Mouse (Mus musculus) liver, embryonic 12.5 days (tissue): ENCODE measurements around the gene Evl. TPM values are rescaled to one million over a fixed set of nuclear protein-coding genes. Genes with fewer than 3 reads are reported as not detected.

Experiments
- ATAC-seq: fragments of 200-750 bp; cut with Nextera tagmentation; 2 replicates; pipeline ENCODE4 v1.8.0; 2017; ENCODE audit warnings: moderate number of reproducible peaks, mild to moderate bottlenecking, moderate library complexity
- H3K27ac ChIP-seq: fragments of 300-500 bp; sonication (generic); 2 replicates; pipeline ENCODE4 v1.5.1; 2016; ENCODE audit warnings: mild to moderate bottlenecking
- H3K27me3 ChIP-seq: fragments of 300-500 bp; sonication (generic); replicated peaks from 2 replicates; pipeline ENCODE4 v1.6.1; 2016; ENCODE audit warnings: mild to moderate bottlenecking, moderate library complexity
- H3K36me3 ChIP-seq: fragments of 300-500 bp; sonication (generic); 2 replicates; pipeline ENCODE4 v1.6.1; 2016; ENCODE audit warnings: mild to moderate bottlenecking, moderate library complexity
- H3K4me1 ChIP-seq: fragments of 300-500 bp; sonication (generic); 2 replicates; pipeline ENCODE4 v1.6.1; 2016
- H3K4me2 ChIP-seq: fragments of 300-500 bp; sonication (generic); 2 replicates; pipeline ENCODE4 v1.6.1; 2016; ENCODE audit warnings: mild to moderate bottlenecking, moderate library complexity
- H3K4me3 ChIP-seq: fragments of 300-500 bp; sonication (generic); 2 replicates; pipeline ENCODE4 v1.5.1; 2016; ENCODE audit warnings: mild to moderate bottlenecking, moderate library complexity
- H3K9ac ChIP-seq: fragments of 300-500 bp; sonication (generic); 2 replicates; pipeline ENCODE4 v1.6.1; 2016; ENCODE audit warnings: mild to moderate bottlenecking, moderate library complexity
- H3K9me3 ChIP-seq: fragments of 300-500 bp; sonication (generic); replicated peaks from 2 replicates; pipeline ENCODE4 v1.6.1; 2016; ENCODE audit warnings: mild to moderate bottlenecking, moderate library complexity
- WGBS: fragments of 180-500 bp; shearing (Covaris S2); methylation state at CpG from one replicate; pipeline ENCODE4 v1.1.7; 2016; ENCODE audit not compliant: insufficient replicate concordance; 5-methylcytosine and 5-hydroxymethylcytosine counted together
- polyA plus RNA-seq: library from polyadenylated mRNA; unstranded; fragments of >200 nt; fragmentation: Nextera tagmentation; extraction: Ambion mirVana; gene quantifications from 2 replicates; pipeline ENCODE4 v1.2.1, GENCODE M21; 2016

Gene Evl
- polyA plus RNA-seq, 1 experiment from 2014 or later: 12.9 TPM

DNA sequence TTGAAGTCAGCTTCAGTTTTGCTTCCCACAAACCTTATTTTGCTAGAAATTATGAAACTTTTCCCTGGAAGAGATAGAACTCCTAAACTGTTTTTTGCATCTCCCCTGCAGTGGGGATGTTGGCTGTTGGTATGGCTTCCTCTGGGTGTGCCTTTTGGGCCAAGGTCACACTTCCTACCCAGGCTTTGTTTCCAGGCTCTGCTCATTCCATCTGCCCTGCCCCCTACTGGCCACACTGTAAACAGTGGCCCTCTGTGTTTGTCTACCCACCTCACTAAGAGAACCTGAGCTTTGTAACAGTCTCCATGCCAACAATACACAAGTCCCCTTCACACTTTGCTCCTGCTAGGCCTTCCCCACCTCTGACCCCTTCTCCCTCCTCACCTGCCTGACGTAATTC lies 102.8 kb downstream of the Evl start:
- ATAC-seq: peak; percentile 48; the same call in 1 of the 2 replicates
- peaks cover 14% of the 10 kb centered on the region; the same call in 1 of the 2 replicates for H3K36me3 ChIP-seq
- H3K4me1 ChIP-seq: peaks cover 34% of the 10 kb centered on the region
- no peaks in the 10 kb centered on the region for H3K27me3 ChIP-seq
- no peak overlapping the region for H3K27ac ChIP-seq
- H3K9me3 ChIP-seq: no peaks in the 10 kb centered on the region
- no peak overlapping the region for H3K4me2 ChIP-seq
- no peak overlapping the region for H3K9ac ChIP-seq
- 58% methylated on average over 1 of the region's 1 CpGs for WGBS
- H3K4me3 ChIP-seq: no peak overlapping the region

DNA sequence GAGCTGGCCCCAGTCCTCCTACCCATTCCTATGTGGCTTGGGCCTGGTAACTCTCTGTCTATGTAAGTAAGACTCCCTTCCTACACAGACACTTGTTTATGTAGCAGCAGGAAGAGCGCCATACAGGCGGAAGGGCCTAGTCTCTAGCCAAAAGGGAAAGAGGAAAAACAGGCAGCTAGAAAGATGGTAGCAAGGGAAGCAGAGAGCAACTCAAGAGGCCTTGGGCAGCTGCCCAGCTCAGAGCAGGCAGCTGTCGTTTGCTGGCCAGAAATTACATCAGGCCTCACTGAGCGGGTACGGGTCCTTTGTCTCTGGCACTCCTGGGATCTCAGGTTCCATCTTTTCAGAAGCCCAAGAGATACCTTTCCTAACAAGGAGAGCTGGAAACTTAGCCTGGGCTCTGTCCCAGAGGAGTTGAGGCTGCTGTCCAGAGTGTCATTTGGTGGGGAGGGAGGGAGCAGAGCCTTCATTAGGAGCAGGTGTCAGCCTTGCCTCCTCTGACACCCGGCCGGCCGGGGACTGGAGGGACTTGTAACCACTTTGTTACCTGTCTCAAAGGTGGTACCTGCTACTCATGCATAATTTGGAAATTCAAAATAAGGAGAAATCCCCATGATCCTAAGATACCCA lies 114.2 kb downstream of the Evl start:
- Histone ChIP-seq H3K27ac (no peak overlapping the region), H3K4me1 (no peaks in the 10 kb centered on the region), H3K36me3 (peaks cover 4% of the 10 kb centered on the region; the same call in 1 of the 2 replicates), H3K4me3 (no peak overlapping the region), H3K9ac (no peak overlapping the region), H3K9me3 (no peaks in the 10 kb centered on the region), H3K4me2 (no peak overlapping the region), H3K27me3 (no peaks in the 10 kb centered on the region)
- ATAC-seq: no peak
- WGBS: 85% methylated on average over 8 of the region's 8 CpGs

DNA sequence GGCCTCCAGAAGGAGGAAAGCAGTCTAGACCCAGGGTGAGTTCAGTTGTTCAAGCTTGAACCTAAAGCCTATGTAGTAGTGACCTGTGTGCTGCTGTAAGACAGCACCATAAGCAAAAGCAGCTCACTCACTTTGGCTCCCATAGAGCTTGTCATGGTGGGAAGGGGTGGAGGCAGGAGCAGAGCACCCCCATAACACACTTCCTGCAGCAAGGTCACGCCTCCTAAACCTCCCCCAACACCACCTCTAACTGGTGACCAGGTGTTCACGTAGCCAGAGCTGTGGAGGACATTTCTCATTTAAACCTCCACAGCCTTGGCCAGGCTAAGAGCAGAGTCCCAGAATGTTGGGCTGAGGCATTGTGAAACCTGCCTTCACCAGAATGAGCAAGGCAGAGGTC lies 117.0 kb downstream of the Evl start:
- no peaks in the 10 kb centered on the region for H3K4me1 ChIP-seq
- H3K4me2 ChIP-seq: no peak overlapping the region
- H3K27ac ChIP-seq: no peak overlapping the region
- H3K9me3 ChIP-seq: no peaks in the 10 kb centered on the region
- peaks cover 4% of the 10 kb centered on the region; the same call in 1 of the 2 replicates for H3K36me3 ChIP-seq
- H3K4me3 ChIP-seq: no peak overlapping the region
- H3K9ac ChIP-seq: no peak overlapping the region
- no peak for ATAC-seq
- no peaks in the 10 kb centered on the region for H3K27me3 ChIP-seq
- 59% methylated on average over 2 of the region's 2 CpGs for WGBS

DNA sequence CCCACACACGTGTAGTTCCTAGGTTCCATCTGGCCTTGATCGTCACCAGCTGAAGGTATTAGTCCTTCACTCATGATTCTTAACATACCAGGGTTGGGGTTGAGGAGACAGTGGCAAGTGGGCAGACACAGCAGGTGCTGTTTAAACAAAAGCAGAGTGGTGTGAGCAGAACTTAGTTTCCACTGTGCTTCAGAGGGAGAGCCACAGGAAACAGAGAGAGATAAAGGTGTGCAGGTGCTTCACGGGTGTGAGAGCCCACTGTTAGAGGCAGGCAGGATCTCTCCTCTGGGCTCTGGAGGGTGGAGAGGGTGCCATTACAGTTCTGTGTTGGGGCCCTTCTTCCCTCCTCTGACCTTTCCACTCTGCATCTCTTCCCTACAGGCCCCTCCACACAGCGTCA lies 118.4 kb downstream of the Evl start:
- no peak overlapping the region for H3K4me2 ChIP-seq
- no peak for ATAC-seq

DNA sequence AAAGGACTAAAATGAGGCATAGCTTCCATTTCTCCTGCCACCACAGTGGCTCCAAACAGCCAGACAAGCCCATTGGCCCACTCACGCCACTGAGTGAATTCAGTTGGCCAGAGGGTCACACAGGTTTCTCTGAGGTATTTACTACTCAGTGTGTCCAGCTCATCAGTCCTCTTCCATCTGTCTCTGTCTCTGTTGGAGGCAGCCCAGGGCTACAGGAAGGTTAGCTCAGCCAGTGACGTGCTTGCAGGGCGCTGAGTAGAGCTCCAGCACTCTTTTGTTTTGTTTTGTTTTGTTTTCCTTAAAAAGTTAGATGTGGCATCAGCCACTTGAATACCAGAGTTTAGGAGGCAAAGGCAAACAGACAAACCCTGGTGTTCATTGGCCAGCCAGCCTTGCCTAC lies 119.0 kb downstream of the Evl start:
- H3K36me3 ChIP-seq: peaks cover 10% of the 10 kb centered on the region
- no peak for ATAC-seq

More for the DNA sequence above, 118.4 kb downstream of the Evl start:
- no peaks in the 10 kb centered on the region for H3K4me1 ChIP-seq
- H3K27me3 ChIP-seq: no peaks in the 10 kb centered on the region
- no peak overlapping the region for H3K9ac ChIP-seq
- WGBS: 63% methylated on average over 4 of the region's 4 CpGs
- H3K27ac ChIP-seq: no peak overlapping the region
- H3K36me3 ChIP-seq: peaks cover 8% of the 10 kb centered on the region; the same call in 1 of the 2 replicates
- H3K9me3 ChIP-seq: no peaks in the 10 kb centered on the region
- H3K4me3 ChIP-seq: no peak overlapping the region

DNA sequence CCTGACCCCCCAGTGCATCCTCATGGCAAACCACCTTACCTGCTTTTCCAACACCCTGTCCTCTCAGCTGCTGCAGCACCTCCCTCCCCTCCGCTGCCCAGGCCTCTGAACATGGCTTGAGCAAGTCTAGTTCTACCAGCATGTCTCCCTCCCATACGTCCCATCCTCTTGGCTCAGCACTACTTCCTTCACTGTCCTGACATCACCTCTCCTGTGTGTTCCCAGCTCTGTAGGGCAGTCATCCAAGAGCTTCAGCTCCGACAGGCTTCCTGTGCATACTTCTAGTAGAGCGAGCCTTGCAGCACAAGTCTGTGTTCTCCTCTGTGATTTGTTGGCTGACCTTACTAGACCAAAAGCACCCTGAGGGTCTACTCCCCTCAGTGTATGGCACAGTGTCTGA lies 120.0 kb downstream of the Evl start:
- Histone ChIP-seq H3K9me3 (no peaks in the 10 kb centered on the region), H3K27ac (no peak overlapping the region), H3K27me3 (no peaks in the 10 kb centered on the region), H3K4me2 (no peak overlapping the region), H3K9ac (no peak overlapping the region), H3K4me1 (no peaks in the 10 kb centered on the region), H3K36me3 (peaks cover 18% of the 10 kb centered on the region), H3K4me3 (no peak overlapping the region)
- no peak for ATAC-seq
- 74% methylated on average over 4 of the region's 4 CpGs for WGBS

More for the DNA sequence above, 119.0 kb downstream of the Evl start:
- no peaks in the 10 kb centered on the region for H3K4me1 ChIP-seq
- H3K4me3 ChIP-seq: no peak overlapping the region
- no peak overlapping the region for H3K27ac ChIP-seq
- H3K9me3 ChIP-seq: no peaks in the 10 kb centered on the region
- no peaks in the 10 kb centered on the region for H3K27me3 ChIP-seq
- H3K9ac ChIP-seq: no peak overlapping the region
- WGBS: 69% methylated on average over 3 of the region's 3 CpGs
- no peak overlapping the region for H3K4me2 ChIP-seq

DNA sequence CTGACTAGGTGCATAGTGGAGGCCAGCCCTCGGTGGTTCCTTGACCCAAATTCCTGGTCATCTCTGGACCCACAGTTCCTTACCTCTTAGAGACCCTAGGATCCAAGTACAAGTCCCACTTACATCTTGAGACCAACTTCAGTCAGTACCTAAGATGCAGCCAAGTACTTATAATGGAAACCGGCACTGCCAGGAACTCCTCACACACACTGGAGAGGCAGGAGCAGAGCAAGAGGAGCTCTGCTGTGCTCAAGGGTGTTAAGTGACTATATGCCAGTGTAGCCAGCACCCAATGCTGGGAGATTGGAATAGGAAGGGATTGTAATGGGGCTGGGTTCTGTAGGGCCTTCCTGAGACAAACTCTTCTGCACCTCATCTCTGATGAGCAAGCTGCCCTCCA lies 120.4 kb downstream of the Evl start:
- H3K4me3 ChIP-seq: no peak overlapping the region
- no peaks in the 10 kb centered on the region for H3K27me3 ChIP-seq
- no peak for ATAC-seq
- peaks cover 23% of the 10 kb centered on the region for H3K36me3 ChIP-seq
- 71% methylated on average over 2 of the region's 2 CpGs for WGBS
- no peaks in the 10 kb centered on the region for H3K9me3 ChIP-seq
- H3K4me2 ChIP-seq: no peak overlapping the region
- no peaks in the 10 kb centered on the region for H3K4me1 ChIP-seq
- no peak overlapping the region for H3K27ac ChIP-seq
- no peak overlapping the region for H3K9ac ChIP-seq

DNA sequence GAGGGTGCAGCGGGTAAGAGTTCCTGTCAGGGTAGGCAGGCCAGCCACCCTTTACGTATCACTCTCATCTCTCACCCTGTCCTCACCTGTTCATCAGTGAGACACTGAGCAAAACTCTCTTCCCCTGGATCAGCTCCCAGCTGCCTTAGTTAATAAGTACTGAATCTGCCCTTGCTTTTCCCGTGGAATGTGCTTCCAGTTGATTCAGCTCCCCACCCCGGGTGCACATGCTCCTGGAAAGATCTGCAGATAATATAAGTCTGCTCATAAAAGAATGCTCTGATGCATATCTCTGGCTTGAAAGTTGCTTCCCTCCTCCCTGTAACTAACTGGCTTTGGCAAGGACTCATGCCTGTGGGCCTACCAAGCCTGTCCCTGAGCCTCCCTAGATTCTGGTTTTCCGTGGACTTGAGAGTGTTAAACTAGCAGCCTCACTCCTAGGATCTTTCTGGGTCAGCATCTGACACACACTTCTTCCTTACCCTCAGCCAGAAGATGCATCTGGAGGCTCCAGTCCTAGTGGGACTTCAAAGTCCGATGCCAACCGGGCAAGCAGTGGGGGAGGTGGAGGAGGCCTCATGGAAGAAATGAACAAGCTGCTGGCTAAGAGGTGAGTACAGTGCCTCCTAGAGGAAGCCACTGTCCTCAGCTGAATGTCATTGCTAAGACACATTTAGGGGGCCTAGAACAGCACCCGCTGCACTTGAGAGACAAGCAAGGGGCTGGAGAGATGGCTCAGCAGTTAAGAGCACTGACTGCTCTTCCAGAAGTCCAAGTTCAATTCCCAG lies 121.3 kb downstream of the Evl start:
- no peak overlapping the region for H3K4me2 ChIP-seq
- peaks cover 25% of the 10 kb centered on the region for H3K36me3 ChIP-seq
- ATAC-seq: 0 out of 2 replicates have a peak, but pooled peaks have one; percentile 41
- H3K4me1 ChIP-seq: no peaks in the 10 kb centered on the region
- H3K27me3 ChIP-seq: no peaks in the 10 kb centered on the region
- no peak overlapping the region for H3K27ac ChIP-seq
- WGBS: 72% methylated on average over 8 of the region's 8 CpGs
- H3K4me3 ChIP-seq: no peak overlapping the region
- H3K9me3 ChIP-seq: no peaks in the 10 kb centered on the region
- H3K9ac ChIP-seq: no peak overlapping the region

DNA sequence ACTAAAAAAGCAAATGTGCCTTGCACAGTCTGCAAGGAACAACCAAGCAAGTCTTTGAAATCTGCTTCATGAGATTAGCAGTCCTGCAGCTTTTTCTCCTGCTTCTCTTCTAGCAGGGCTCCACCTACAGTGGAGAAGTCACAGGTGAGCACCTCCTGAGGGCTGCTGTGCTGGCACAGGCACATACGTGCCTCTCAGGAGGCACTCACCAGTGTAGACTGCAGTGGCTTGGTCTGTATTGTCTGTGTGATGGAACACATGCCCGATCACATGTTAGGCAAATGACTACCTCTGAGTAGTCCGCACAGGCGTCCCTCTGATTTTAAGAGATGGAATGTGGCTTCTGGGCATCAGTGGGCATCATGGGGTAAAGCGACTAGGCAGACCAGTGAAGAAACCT lies 122.6 kb downstream of the Evl start:
- Histone ChIP-seq H3K4me1 (no peaks in the 10 kb centered on the region), H3K9ac (no peak overlapping the region), H3K9me3 (no peaks in the 10 kb centered on the region), H3K4me2 (no peak overlapping the region), H3K27ac (no peak overlapping the region), H3K27me3 (no peaks in the 10 kb centered on the region), H3K4me3 (no peak overlapping the region), H3K36me3 (peaks cover 36% of the 10 kb centered on the region)
- ATAC-seq: no peak
- WGBS: 75% methylated on average over 5 of the region's 5 CpGs

DNA sequence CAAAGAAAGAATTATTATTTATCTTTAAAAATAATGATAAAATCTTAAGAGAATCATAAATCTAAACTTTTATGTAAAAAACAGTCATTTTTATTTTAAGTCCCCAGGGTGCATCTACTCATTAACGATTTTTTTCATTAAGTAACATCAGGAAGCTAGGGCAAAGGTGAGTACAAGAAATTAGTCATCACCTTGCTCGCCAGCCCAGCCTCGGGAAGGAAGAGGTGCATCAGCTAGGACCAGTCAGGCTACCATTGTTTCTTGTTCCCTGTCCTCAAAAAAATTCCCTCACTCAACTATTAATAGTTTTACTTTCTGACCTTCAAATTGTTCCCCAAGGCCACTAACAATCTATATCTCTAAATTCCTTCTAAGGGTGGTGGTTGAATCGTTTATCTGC lies 123.8 kb downstream of the Evl start:
- ATAC-seq: no peak
- H3K9ac ChIP-seq: no peak overlapping the region
- 73% methylated on average over 4 of the region's 4 CpGs for WGBS

DNA sequence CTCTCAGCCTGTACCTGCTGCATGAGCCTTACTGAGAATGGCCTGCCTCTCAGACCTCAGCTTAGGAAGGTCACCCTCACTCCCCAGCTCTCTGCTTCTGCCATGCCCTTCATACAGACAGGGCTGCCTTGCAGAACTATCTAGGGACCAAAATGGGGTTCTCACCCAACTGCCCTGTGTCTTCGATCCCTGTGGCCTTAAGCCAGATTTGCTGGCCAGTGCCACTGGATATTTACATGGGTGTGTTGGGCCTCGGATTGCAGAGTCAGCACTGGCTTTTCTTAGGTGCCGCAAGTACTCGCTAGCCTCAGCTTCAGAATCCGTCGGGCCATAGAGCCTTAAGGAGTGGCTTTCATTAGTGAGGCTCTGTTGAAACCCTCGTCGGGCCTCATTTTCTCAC lies 126.3 kb downstream of the Evl start:
- ATAC-seq: no peak
- Histone ChIP-seq H3K4me3 (no peak overlapping the region), H3K4me1 (no peaks in the 10 kb centered on the region), H3K4me2 (no peak overlapping the region), H3K9ac (no peak overlapping the region), H3K27ac (no peak overlapping the region), H3K36me3 (peaks cover 52% of the 10 kb centered on the region), H3K9me3 (no peaks in the 10 kb centered on the region), H3K27me3 (no peaks in the 10 kb centered on the region)
- 77% methylated on average over 8 of the region's 8 CpGs for WGBS

More for the DNA sequence above, 123.8 kb downstream of the Evl start:
- H3K9me3 ChIP-seq: no peaks in the 10 kb centered on the region
- H3K27ac ChIP-seq: no peak overlapping the region
- H3K4me2 ChIP-seq: no peak overlapping the region
- H3K4me3 ChIP-seq: no peak overlapping the region
- H3K4me1 ChIP-seq: no peaks in the 10 kb centered on the region
- H3K27me3 ChIP-seq: no peaks in the 10 kb centered on the region
- peaks cover 44% of the 10 kb centered on the region for H3K36me3 ChIP-seq

DNA sequence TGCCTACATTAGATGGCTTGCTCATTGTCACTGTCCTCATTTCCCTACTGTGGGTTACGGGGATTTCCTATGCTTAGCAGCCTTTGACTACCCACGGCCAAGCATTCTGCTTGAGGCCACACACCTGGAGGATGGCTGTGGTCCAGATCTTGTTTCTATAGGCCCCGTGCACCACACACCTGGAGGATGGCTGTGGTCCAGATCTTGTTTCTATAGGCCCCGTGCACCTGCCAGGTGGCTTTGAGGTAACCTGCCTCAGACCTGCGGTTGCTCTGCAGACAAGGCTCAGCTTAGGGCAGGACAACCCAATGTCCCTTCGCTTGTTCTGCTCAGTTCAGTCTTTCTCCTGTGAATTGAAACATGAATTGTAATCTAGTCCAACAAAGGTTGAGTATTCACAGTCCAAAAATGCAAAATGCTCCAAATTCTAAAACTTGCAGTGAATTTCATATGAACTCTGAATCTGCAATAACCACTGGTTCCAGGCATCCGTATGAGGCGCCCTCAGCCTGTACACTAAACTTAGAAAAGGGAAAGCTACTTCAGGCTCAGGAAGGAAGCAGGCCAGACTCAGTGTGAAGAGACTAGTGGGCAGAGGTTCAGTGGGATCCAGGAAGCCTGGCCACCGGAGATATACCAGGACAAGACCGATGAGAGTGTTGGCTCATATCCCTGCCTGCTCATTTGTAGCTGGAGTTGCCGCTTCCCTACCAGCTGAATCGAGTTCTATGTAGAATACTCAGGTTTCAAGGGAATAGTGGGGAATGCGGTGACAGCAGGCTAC lies 127.9 kb downstream of the Evl start:
- Histone ChIP-seq H3K36me3 (peaks cover 50% of the 10 kb centered on the region), H3K9ac (no peak overlapping the region), H3K9me3 (no peaks in the 10 kb centered on the region), H3K4me1 (no peaks in the 10 kb centered on the region), H3K27me3 (no peaks in the 10 kb centered on the region), H3K27ac (no peak overlapping the region), H3K4me3 (no peak overlapping the region), H3K4me2 (no peak overlapping the region)
- ATAC-seq: no peak
- WGBS: 73% methylated on average over 13 of the region's 13 CpGs
